Mouse (Mus musculus) B cell, adult 2 months (primary cell): ENCODE data around the gene Jazf1.
A peak's percentile ranks its signal among the peaks of the same experiment; 100 is the strongest.

Experiments
- DNase-seq, 2 experiments: peaks; one replicate each; pipeline ENCODE4 v3.0.0; 2022

Jazf1 gene

DNA sequence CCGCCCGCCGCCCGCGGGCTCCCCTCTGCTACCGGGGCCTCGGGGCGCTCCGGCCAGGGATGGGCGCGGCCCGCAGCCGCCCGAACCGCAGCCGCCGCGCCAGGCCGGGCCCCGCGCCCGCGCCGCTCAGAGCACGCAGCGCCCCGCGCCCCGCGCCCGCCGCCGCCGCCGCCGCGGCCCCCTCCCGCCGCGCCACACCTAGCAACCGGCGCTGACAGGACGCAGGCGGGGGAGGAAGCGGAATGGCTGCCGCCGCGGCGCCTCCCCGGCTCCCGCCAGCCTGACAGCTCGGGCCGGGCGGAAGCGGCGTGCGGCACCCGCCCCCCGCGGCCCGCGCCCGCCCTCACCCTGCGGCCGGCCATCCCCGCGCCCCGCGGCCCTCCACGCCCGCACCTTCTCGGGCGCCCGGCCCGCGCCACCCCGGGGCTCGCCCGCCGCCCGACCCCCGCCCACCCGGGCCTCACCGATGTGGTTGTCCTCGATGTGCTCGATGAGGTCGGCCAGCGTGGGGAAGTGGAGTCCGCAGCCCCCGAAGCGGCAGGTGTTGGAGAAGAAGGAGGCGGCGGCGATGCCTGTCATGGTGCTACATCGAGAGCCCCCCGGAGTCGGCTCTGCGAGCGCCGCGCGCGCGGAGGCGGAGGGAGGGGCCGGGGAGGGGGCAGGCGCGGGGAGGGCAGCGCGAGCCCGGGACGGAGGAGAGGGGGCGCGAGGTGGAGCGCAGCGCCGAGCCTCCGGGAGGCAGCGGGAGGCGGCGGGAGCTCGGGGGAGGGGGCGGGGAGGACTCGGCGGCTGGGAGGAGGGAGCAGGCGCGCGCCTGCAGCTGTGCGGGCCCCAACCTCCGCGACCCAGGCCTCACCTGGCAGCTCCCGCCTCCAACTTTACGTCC is at the start of gene Jazf1:
Gene Jazf1, minus strand, starts transcription at position 643 of the 886 bp plus-strand sequence.
- peak; percentile 39 to 56 for DNase-seq

DNA sequence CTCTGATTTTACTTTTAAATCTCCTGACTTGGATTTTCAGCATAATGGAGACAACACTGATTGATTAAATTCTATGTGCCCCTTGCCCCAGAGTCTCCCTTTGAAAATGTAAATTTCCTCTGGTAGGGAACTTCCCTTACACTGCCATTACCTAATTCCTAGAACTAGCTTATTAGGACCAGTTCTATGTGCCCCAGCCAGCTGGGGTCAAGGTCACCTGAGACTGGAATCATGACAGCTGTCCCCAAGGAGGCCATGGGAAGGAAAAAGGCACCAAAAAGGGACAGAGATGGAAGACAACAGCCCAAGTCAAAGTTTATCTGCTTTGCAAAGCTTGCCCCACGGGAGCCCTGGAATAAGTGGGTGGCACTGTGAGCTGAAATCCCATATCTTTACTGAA is 49.4 kb upstream of the Jazf1 start:
- DNase-seq = no peak

DNA sequence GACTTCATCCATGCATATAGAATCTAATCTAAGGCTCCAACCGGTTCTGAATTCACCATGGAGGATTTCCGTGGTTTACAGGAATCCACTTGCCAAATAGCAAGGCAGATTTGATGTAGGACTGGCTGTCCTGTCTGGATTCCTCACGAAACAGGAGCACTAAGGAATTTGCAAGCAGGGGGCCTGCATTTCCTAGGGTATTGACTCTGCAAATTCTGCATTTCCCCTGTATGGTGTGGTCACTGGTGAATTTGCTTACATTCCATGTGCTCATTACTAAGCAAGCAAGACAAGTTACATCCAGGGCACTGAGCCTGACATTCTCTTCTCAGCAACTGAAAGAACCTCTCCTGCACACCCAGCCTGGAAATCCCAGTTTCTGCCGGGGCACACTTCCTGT is 18.4 kb upstream of the Jazf1 start:
- no peak for DNase-seq

DNA sequence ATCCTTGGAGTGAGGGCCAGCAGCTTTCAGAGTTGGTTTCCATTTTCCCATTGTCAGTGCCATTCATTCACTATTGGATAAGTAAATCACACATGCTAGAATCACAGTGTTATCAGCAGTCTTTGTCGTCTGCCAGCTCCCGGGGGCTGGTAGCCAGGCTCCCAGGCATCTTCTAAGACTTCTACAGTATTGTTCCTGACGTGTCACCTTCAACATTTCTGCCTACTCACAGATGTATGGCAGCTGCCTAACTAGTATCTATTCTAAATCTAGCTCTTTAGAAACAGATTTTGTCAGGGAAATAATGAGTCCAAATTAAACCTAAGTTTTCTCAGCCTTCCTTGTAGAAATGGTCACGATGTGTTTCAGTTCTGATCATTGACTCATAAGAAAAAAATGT is 12.8 kb upstream of the Jazf1 start:
- no peak for DNase-seq

DNA sequence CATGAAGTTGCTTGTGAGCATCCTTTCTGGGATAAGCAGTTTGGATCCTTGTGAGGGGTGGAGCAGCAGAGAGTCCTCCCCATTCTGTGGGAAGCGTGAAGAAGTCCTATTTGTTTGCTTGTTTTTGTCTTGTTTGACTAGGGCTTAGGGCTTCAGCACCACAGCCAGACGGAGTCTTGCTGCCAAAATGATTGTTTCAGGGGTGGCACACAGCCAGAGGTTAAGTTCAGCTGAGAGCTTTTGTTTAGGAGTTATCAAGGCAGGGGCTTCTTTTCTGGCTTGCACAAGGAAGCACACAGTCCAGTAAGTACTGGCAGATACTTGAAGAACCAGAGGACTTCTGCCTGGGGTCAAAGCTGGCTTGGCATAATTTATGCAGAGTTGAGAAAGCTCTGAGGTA is 10.2 kb upstream of the Jazf1 start:
- no peak for DNase-seq

DNA sequence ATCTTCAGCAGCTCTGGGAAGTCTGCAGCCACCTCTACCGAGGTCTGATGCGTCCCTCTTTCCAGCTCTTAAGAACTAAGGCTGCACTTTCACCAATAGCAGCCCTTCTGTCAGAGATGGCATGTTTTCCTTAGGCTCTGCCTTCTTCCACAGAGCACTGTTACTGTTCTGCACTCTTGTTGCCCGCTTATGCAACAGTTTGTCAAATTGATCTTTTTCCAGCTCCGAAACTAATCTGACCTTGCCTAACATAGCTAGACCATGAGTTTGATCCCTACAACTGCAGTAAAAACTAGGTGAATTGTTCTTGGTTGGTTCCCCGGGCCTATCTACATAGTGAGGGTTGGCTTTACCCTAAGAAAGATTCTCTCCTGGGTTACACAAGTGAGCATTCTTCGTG is 3.3 kb upstream of the Jazf1 start:
- no peak for DNase-seq

DNA sequence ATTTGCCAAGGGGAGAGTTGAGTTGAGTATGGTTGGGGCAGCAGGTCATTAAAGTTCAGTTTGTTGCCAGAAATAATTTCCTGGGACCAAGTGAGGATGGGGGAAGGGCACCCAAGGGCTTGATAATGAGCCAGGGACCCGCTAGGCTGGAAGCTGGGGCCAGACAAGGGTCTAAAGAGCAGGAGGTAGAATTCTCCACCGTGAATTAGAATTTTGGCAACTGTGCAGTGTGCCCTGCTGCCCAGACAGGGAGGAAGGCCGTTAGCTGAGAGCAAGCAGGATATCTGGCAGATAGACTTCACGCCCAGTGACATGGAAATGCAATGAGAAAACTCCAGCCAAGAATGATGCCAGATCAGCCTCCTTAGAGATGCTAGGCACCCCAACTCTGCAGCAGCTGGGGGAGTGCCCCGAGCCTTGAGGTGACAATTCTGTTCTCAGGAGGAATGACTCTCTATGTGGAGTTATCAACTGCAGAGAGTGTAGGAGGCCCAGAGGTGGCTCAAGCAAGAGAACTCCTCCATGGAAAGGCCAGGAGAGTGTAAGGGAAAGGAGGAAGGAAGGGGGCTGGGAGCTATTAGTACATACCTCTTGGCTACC is 1.6 kb upstream of the Jazf1 start:
- no peak for DNase-seq

DNA sequence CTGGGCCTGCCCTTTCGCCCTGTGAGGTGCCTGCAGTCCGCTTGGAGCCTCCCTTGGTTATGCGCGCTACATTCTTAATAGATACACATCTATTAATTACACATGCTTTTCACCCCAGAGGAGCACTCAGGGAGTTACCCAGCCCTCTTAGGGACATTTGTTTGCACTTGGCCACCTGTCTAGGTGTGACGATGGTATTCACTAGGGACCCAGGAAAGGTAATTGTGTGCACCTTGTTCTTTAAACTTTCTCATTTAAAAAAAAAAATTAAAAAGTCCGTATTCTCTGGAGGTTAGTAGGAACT is 396 bp upstream of the Jazf1 start:
- DNase-seq = peak; percentile 9 to 12

DNA sequence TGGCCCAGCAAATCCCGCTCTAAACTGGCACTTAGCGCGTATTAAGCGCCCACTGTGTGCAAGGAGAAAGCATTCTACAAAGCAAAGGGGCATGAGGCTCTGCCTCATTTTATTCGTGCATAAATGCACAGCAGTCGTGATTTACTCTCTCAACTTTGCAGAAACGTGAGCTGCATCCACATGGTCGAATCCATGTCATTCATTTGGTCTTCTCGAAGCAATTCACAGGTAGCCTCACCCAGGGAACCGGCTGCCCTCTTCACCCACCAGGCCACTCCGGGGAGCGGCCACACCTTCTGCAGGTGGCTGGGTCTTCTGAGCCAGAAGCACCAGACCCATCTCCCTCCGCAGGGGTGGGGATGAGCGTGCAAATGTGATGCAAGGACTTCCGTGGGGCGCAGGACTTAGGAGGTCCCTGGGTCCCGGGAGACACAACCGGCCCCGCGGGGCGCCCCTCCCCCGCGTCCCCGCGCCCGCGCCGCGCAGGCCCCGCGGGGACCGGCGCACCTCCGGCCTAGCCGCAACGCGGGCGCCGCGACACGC is 914 bp downstream of the Jazf1 start:
- peak; percentile 21 to 24 for DNase-seq

DNA sequence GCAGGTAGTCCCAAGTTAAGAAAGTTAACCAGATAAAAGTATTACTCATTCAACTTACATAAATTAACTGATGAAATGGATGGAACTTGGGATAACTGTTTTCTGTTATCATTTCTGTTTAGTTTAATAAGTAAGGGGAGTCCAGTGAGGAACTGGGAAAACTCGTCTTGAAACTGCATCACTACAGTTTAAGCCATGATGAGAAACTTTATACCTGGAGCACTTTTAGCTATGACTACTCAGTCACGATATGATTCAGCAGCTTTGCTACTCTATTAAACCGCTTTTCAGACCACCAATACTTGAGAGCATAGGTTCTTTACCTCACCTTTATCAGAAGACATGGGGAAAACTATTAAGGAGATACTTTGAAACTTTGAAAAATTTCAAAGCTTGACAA is 1.5 kb downstream of the Jazf1 start:
- DNase-seq = no peak

DNA sequence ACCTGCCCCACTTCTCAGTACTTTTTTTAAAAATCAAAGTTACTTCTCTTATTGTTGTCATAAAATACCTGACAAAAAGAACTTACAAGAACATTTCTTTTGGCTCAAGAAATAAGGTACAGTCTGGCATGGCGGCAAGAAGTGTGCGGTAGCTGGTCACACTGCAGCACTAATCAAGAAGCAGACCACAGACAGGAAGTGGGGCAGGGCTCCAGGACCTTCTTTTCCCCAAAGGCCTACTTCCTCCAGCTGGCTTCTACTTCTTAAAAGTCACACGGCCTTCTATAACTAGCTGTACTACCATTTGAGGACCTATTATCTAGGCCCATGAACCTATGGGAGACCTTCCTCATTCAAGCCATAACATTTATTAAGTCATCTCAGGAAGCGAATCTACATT is 4.4 kb downstream of the Jazf1 start:
- DNase-seq = peak in 1 of 2 experiments; percentile 6

DNA sequence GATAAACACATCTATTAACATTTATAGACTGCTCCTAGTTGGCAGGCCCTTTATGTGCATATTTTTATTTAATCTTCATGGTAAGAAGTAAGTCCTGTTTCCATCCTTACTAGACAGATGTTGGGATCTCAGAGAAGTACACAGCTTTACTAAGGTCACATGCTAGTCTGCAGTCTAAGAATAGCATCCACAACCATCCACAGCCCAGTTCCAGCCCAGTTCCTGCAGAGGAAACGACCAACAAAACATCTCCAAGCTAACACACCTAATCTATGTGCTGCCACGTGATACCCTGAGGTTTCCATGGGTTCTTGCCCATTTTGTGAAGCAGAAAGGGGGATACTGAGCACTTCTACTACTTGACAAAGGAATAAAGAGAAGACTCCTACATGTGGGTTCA is 13.5 kb downstream of the Jazf1 start:
- no peak for DNase-seq

DNA sequence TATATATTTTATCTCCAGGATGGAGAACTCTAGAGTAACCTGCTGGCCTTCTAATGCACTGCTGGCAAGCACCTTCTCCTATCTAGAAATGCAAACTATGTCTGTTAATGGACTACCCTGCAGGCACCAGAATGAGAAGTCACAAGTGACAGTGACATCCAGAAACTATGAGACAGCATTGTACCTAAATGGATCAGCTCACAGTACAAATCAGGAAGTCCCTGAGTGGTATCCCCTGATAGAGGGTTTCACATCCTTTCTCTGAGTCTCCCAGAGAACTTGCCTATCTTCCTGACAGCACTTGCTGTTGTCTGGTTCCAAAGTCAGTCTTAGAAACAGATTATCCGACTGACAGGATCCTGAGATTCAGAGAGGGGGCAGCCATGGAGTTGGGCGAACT is 22.9 kb downstream of the Jazf1 start:
- DNase-seq = no peak

DNA sequence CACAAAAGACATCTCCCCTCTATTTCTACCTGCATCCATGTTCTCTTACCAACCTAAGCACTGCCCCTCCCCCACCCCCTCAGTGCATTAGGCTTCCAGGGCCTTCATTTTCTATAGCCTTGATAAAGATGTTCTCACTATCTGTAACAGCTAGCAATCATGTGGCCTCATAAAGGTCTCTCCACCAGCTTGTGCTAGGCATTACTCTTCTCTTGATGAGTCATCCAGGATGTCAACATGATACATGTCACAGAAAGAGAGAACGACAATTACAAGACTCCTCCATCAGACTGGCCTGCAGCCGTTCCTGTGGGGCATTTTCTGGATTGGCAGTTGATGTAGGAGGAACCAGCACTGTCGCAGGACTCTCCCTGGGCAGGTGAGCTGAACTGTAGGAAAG is 30.3 kb downstream of the Jazf1 start:
- no peak for DNase-seq

DNA sequence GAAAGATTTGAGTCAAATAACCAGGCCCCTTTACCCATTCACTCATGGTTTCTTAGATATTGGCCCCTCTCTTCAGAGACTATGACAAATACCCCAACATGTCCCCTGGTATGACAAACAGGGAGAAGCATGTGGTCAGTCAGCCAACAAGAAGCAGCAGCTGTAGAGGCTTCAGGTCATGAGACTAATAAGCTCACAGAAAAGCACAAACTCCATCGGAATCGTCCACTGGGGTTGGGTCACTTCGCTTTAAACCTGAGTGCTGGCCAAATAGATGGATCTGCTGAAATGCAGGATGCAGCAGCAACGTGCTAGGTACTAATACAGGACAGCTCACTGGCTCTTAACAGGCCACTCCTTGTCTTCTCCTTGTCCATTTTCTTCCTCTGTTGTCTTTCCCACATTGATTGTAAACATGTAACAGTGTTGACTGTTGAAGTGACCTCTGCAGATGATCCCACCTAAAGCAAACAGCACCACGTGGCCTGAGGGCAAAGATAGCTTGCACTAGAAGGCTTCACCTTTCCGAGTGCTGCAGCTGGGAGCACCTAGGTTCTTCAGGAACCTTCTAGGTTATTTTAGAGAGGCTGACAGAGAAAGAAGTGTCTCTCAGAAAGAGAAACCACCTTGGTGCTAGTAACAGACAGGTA is 33.9 kb downstream of the Jazf1 start:
- no peak for DNase-seq

DNA sequence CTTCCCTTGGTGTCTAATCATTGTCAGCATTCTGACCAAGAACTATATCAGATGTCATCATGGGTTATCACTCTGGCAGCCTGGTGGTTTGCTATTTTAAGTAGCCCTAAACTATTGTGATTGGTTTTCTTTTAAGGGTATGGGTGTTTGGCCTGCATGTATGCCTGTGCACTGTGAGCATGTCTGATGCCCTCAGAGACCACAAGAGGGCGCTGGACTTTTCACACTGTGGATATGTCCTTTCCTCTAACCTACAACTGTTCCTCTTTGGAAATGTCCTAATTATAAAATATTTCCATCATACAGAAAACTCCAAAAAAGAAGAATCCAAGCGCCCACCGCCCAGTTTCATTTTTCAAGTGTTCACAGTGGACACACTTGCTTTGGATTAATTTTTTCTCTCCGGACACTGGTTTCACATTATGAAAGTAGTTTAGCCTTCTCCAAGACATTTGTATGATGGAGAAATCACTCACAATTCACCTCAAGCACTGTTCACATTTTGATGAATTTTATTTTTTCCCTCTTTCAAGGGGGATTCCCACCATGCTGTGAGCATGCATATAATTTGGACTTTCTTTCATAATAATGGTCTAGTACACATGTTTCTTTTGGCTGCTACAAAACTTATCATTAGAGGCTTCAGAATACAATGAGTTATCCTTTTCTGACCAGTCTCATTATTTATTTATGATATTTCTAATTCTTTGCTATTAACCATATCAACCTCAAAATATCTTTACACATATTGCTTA is 35.5 kb downstream of the Jazf1 start:
- DNase-seq = peak; percentile 17 to 21

DNA sequence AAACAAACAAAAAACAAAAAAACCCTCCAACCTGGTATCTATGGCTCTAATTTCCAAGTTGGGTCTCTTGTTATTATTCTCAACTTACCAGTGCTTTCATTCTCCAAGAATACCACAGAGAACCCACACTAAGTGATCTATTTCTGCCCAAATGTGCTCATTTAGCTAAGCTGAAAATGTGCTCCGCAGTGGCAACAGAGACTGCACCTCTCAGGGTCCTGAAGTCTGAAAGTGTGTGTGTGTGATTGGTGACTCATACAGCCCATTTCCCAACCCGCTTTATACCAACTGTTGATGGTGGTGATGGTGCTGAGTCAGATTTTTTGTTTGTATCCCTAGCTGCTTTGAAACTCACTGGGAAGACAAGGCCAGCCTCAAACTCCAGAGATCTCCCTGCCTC is 46.4 kb downstream of the Jazf1 start:
- DNase-seq = no peak

DNA sequence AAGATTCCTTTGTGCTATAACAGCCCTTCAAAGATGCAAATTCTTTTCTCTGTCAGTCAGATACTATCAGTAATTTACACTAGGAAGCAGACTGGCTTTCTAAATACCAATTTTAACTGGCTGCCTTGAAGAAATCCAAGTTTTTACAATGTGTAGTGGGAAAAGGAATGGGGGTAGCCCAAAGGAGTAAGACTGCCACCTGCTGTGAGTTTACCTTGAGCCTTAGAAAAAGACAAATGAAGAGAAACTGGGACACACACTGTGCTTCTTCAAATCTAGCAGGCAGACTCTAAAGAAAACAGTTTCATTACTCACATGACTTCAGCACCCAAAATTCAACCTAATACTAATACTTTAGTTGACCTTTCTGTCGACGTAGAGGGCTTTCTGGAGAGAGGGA is 47.4 kb downstream of the Jazf1 start:
- DNase-seq = no peak

DNA sequence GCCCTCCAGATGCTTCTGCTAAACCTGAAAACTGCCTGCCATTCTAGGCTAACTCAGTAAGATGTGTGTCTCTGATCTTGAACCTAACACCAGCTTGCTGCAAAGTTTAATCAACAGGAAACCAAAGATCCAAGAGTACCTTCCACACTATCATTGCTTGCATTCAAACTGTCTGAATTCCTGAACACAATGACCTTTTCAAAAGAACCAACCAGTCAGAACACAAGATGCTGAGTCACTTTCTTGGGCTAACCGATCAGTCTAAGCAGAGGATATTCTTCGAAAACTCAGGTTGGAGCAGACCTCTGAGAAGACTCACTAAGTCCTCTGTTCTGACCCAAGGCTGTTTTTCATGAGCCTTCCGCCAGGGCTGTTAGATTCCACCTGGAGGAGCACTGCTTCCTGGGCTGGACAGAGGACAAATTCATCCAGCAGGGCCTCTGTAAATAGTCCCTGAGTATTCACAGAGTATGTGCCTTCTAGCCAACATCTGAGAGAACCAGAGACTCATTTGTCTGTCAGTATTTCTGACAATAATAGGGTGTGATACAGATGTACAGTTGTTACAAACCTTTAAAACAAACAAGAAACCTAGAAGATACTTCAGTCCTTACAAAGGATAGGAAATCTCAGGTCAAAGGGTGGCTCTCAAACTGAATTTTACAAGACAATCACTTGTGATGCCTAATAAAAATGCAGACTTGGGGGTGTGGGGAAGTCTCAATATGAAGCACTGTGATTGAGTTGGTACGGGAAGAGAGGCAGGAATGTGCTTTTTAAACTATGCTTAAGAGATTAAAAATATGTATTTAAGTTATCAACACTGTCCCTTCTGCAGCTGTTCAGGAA is 50.9 kb downstream of the Jazf1 start:
- no peak for DNase-seq

DNA sequence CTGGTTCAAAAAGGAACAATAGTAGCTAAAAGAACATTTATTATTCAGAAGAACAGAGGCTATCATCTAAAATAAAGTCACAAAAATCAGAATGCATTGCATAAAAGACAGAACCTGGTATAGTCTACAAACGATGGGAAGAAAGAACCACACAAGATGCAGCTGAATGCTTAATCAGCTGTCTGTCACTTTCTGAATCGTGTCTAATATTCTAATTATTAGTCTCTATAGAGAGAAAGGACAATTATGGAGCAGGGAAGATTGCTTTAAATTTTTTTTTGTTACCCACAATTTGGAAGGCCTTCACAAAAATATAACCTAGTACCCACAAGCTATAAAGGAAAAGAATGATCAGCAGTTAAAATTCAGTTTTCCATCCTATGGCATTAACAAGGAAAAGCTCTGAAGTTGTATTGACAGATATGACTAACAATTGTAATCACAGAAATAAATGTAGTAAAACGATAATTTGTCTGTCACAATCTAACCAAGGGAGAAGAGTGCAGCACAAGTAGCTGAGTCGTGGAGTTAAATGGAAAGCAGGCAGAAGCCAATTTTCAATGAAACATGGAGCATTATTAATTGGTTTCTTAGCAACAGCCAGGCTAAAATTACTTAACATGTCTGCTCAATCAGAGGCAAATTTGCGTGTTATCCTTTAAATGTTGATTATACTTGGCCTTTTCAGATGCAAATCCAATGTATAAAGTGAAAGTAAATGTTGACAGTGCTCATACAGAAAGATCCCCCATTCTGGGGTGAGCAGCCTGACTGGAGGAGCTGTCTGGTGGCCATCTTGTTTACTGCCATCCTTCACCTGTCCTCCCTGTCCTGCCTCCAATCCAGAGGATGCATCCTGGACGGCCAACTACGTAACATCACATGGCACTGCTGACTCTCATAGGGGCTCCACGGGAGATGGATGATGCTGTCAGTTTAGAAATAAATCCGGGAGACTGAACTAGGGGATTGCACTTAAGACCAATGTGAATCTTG is 53.7 kb downstream of the Jazf1 start:
- DNase-seq = no peak

DNA sequence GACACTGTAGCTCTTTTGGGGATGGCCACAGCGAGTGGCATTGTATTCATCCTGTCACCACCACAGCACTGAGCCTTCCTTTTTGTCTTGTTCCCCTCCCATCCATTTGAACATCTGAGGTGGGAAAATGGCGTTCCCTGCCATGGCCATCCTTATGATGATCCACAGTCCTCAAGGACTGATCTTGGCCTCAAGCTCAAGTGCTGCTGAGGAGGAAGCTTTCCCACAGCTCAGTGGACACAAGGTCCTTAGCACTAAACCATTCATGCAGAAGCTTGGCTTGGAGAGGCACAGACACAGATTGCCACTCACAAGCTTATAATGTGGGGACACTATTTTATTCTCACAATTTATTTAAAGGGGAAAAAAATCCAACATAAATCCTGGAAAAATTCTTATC is 58.1 kb downstream of the Jazf1 start:
- DNase-seq = no peak
